Mouse (Mus musculus): Measurements from ENCODE around the gene Bex6.
"Not testable (repeated sequence)": the region's sequence is repeated elsewhere in the genome, so short reads cannot be mapped to it uniquely, and the experiment has no call there.

Bex6 gene

DNA sequence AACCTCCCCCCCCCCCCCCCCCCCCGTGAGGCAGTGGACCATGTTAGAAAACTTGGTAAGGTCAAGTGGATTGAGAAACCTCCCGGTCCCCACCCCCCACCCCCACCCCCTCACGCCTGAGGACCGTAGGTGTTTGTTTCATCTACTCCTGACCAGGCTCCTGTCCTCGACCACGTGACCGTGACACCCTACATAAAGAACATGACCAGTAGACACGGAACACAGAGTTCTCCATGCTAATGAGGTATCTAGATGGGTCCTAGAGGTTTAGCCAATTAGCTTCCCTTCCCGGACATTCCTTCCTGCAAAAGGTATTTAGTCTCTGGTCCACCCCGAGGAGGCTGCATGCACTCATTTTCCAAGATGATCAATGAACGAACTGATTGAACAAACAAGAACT, 6.2 kb upstream of the Bex6 start:
- in situ Hi-C loops (cut with MboI; ENCODE audit: low sequenced_read_pairs): no loop called here

DNA sequence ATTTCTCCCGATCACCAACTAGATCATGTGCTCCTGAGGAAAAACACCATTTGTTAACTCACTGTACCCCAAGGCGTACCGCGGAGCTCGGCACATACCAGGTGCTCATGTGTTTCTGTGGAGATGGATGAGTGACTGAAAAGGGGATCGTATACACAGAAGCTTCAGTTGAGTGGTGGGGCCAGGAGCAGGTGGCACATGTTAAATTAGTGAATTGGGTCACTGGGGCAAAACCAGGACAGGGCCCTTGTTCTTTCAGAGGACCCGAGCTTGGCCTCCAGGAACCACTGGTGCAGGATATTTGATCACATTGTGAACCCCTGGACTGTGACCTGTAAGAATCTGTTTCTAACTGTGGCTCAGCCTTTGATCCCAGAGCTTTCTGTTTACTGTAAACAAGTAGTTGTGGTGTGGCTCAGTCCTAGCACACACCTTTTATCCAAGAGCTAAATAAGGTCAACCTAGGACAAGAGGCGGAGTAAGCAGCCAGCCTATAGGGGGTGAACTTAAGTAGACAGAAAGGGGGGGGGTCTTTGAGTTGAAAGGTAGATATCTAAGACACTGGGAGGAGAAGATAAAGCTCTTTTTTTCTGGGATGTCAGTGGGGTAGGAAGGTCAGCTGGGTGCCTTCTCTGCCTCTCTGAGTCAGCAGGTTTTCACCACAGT, 5.2 kb upstream of the Bex6 start:
- in situ Hi-C loops (cut with MboI; ENCODE audit: low sequenced_read_pairs): no loop called here

- in situ Hi-C loops (cut with MboI; ENCODE audit: low sequenced_read_pairs): no loop called here
These were observed 4.6 kb upstream of the Bex6 start for GRCm38 (mm10) chr16:32175029-32175428.

- in situ Hi-C loops (cut with MboI; ENCODE audit: low sequenced_read_pairs): no loop called here
These were observed 2.5 kb upstream of the Bex6 start for GRCm38 (mm10) chr16:32176896-32177686.

- in situ Hi-C loops (cut with MboI; ENCODE audit: low sequenced_read_pairs): no loop called here
These were observed 6.4 kb downstream of the Bex6 start for GRCm38 (mm10) chr16:32186056-32186455.

- in situ Hi-C loops (cut with MboI; ENCODE audit: low sequenced_read_pairs): no loop called here
These were observed 9.5 kb downstream of the Bex6 start for GRCm38 (mm10) chr16:32189109-32189508.

DNA sequence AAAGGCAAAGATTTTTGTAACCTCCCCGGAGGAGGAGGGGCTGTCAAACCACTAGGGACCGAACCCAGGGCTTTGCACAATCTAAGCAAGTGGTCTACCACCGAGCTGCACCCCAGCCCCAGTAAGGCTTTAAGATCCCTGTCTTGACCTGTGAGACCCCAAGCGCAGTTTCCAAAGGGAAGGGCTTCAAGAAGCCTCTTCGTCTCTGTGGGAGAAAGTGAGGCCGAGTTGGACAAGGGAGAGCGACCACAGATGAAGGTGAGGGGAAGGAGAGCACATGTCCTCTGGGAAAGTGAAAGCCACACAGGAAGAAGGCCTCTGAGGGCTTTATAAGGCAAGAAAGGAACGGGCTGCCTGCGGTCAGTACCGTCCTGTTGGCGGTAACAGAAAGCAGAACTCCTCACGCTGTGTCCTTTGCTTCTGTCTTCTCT, 10.4 kb downstream of the Bex6 start:
- in situ Hi-C loops (cut with MboI; ENCODE audit: low sequenced_read_pairs): no loop called here

DNA sequence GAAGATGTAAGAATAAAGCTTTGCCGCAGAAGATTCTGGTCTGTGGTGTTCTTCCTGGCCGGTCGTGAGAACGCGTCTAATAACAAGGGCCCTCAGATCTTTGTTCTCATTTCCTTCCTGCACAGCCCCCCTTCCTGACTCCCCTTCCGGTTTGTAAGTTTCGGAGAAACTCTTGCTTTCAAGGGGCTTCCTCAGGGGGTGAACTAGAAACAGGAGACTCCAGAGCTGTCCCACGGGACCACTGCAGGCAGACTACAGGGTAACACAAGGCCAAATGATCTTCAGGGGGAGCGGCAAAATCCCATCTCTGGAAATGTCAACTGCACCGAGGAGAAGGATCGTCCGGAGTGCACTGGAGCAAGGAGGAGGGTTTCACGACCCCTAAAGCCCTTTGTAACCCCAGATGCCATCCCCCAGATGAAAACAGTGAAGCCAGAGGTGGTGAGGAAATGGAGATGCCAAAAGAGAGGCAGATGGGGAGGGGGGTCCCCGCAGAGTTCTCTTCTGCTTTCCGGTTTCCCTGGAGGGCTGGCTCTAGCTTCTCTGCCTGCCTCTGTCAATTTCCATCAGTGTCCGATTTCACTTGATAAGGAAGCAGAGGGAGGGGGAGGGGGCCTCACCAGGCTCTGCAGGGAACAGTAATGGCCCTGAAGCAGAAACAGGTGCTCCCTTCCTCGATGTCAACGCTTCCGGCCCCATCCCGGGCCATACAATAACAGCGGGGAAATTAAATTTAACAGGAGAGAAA, 20.8 kb downstream of the Bex6 start:
- in situ Hi-C loops (cut with MboI; ENCODE audit: low sequenced_read_pairs): no loop called here

DNA sequence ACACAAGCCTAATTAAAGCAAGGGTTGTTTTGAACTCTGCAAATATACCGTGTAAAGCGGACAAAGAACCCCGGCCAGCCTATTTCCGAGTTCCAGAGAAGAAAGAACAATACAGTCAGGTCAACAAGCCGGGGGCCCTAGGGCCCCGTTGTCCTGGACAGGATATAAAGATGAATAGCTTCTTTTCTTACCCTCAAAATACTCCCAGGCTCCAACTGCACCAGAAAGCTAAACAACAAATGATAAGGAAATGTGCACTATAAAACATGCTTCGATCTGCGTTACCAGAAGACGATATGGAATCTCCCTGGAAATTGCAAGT, 21.3 kb downstream of the Bex6 start:
- in situ Hi-C loops (cut with MboI; ENCODE audit: low sequenced_read_pairs): no loop called here

GRCm38 (mm10) chr16:32202681-32203080, 23.1 kb downstream of the Bex6 start:
- in situ Hi-C loops (cut with MboI; ENCODE audit: low sequenced_read_pairs): no loop called here

- in situ Hi-C loops (cut with MboI; ENCODE audit: low sequenced_read_pairs): no loop called here
These were observed 25.3 kb downstream of the Bex6 start for GRCm38 (mm10) chr16:32204902-32205301.

- in situ Hi-C loops (cut with MboI; ENCODE audit: low sequenced_read_pairs): no loop called here
These were observed 34.5 kb downstream of the Bex6 start for GRCm38 (mm10) chr16:32214156-32214555.

DNA sequence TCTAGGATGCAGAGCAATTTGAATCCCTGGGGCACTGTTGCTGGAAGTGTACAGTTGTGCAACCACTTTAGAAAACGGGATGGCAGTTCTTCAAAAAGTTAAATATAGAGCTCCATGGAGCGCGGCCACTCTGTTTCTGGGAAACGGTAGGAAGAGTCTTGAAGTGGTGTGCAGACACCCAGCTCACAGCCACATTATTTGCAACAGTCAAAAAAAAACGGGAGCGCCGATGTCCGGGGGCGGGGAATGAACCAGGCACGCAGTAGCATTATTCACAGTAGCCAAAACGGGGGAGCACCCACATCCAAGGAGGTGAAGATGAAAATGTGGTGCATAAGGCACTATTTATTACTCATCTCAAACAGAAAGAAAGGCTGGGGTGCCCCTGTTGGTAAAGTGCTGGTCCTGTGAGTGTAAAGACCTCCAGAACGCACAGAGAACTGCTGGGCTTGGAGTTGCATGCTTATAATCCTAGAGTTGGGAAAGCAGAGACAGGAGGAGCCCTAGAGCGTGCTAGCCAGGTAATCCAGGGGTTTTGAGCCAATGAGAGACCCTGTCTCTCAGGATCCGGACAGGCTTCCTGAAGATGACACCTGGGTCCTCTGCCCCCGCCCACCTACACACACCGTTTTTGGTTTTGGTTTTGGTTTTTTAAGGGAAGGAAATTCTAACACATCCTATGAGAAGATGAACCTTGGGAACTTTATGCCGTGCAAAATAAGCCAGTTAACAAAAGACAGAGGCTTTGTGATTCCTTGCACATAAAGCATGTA, 35.4 kb downstream of the Bex6 start:
- in situ Hi-C loops (cut with MboI; ENCODE audit: low sequenced_read_pairs): no loop called here

DNA sequence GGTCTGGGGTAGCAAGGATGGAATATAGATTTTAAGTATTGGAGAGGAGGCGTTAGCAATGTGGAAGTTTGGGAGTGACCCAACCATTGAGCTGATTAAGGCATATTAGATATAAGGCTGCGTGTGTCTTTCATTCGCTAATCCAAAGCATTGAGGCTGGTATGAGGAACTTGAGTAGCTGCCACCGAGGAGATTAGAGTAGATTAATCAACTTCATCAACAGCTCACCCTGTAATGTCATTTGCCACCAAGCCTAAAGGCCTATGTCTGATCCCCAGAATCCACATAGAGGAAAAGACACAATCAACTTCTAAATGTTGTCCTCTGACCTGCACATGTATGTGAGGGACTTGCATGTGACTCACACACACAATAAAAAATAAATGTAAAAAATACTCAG, 42.2 kb downstream of the Bex6 start:
- in situ Hi-C loops (cut with MboI; ENCODE audit: low sequenced_read_pairs): no loop called here

DNA sequence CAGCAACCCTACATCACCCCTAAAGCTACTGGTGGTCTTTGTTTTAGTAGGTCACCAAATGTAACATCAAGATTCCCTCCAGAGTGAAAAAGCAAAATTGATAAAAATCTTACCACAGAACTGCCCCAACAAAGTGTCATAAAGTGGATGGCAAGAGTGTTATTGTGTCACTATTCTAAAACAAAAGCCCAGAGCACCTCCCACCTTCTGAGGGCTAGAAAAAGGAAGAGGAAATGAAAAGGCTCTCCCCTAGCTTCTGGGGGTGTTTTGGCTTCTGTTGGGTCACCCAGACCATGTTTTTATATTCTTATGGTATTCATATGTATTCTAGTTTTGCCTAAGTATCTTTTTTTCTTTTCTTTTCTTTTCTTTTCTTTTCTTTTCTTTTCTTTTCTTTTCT, 42.8 kb downstream of the Bex6 start:
- in situ Hi-C loops (cut with MboI; ENCODE audit: low sequenced_read_pairs): no loop called here

GRCm38 (mm10) chr16:32232050-32232449, 52.4 kb downstream of the Bex6 start:
- in situ Hi-C loops (cut with MboI; ENCODE audit: low sequenced_read_pairs): not testable (repeated sequence)

Measured in CH12F3 (cell line).